Mouse (Mus musculus): ENCODE results near the gene Ninj1.

Gene Ninj1

DNA sequence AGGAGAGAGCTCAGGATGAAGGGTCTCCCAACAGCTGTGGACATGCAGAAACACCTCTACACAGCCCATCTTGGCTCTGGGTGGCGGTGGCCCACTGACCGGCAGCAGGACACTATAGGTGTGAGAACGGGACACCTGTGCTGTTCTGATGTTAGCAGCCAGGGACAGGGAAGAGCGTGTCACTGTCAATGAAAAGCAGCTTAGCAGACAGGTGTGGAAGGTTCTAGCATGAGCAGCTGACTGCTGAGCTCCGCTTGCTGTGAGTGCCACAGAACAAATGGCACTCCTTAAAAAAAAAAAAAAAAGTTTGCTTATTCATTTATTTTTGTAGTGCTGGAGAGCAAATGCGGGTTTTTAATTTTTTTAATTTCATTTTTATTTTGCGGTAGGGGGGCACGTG, 50.3 kb downstream of the Ninj1 start:
- DNase-seq = no peak

DNA sequence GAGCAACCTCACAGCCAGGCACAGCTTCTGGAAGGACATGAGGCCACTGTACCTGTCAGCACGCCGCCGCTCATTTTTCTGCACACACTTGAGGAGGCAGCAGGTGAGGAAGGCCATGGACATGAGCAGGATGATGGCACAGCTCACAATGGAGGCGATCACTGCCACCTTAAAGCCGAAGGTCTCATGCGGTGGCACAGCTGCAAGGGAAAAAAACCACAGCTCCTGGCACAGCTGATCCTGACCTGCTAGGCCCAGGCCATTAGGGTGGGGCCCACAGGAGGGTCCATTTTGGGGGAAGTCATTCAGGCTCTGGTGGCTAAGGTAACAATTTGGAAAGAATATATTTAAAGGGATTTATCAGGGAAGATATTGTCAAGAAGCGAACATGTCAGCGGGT, 51.5 kb downstream of the Ninj1 start:
- DNase-seq = no peak

DNA sequence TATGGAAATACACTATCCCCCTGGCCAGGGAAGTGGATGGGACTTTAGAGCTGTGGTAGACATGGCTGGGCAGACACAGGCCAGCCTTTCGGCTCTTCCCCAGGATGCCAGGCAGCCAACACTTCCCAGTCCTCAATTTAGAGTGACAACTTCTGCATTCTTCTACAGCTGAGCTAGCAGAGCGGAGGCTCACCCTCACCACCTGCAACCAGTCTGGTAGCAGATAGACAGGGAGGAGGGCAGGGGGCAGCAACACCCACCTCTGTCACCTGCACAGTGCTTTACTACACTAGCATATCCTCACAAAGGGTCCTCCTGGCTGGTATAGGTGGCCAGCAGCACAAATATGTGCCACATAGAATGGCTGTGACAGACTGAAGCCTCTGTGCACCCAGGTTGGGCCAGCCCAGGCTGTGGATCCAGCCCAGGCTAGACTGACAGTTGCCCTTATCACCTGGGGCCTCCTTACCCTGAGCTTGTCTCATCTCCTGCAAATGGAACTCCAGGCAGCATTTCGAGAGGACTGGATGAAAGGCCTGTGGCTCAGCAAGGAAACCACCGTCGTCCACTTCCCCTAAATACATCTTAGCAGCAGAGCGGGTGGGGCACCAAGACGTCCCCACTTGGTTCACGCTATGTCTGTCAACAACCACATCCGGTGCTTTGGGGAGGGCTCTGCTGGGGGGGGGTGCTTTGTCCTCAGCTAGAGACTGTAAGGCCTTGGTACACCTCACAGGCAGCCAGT, 55.2 kb downstream of the Ninj1 start:
- DNase-seq = no peak

DNA sequence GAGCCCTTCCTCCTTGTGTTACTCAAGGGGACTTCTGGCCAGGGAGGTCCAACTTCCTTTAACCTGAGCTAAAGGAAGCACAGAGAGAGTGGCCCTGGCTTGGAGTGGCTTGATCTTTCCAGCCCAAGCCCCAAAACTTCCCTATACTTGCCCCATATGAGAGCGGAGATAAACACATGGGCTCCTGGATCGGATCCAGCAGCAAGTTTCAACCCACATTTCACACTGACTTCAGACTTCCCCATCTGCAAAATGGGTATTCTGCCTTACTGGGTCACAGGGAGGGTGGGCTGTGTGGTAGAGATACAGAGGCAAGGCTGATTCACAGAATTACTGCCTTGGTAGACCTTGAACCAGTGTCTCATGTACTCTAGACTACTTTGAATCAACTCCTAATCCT, 56.2 kb downstream of the Ninj1 start:
- no peak for DNase-seq

DNA sequence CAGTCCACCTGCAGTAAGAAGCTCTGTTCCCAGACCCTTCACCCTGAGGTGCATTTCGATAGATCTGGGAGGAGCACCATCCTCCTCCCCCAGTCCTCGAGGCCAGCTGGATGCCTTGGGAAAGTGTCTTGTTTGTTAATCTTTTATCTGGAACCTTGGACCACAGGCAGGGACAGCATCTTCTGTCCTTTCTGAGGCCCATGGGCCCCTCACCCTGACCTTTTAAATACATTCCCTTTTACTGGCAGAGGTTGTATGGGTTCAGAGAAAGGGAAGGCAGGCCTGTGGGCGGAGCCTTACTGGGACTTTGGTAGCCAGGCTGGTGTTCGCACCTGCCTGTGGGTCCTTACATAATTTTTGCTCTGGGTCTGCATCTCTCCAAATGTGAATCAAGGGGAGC, 58.0 kb downstream of the Ninj1 start:
- no peak for DNase-seq

Data from cerebellum, adult 9-10 months (tissue).